Mouse (Mus musculus): ENCODE results near the gene Jmjd8.

DNA sequence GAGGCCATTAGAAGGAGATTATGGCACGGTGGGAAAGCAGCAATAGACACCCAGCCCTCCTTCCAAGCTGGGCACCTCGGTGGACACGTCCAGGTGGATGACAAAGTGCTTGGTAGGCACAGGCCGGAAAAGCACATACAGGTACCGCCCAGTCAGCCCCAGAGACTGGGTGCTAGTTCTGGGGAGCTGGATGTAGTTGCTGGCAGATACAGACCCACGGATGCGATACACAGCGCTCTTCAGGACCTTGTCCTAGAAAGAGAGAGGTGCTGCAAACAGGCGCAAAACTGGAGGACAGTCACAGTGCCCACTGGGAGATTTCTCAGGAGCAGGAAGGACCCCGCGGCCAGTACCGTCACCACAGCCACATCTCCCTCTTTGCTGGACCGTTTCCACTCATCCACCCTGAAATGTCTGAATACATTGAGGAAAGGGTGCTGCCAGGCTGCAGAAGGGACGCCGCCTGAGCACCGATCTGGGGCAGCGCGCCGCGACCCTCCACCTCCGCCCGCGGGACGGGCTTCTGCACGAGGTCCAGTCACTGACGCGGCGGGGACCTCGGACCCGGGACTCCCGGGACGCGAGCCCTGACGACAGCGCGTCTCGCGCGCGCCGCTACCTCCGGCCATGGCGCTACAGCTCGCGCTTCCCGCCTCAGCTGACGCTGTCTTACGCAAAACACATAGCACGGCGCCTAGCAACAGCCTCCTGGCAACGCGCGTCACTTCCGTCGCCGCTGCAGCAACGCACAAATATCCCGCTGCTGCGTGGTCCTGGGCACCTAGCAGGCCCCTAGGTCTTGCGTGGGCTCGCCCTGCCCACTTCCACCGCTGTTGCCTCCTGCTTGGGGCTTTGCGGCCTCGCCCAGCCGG lies 32.4 kb downstream of the Jmjd8 start, which contains the start of gene Wdr90:
- no peak for TF ChIP-seq EP300 (optimal IDR thresholded peaks at IDR 0.05)
- TF ChIP-seq CTCF (IDR thresholded peaks at IDR 0.05; ENCODE audit: low read depth), result peak; percentile 58

Data from stomach, postnatal 0 days (tissue).